Mouse (Mus musculus) forebrain, embryonic 10.5 days (tissue): ENCODE measurements around the gene Adam23. TPM values are rescaled to one million over a fixed set of nuclear protein-coding genes. Genes with fewer than 3 reads are reported as not detected.
A peak's percentile ranks its signal among the peaks of the same experiment; 100 is the strongest.

Source experiments
- DNase-seq: peaks from one replicate; pipeline ENCODE4 v3.0.0-alpha.2; 2017; ENCODE audit warnings: low spot score; ENCODE audit errors: extremely low spot score
- H3K27ac ChIP-seq: fragments of 300-500 bp; sonication (generic); 2 replicates; pipeline ENCODE4 v1.5.1; 2016; ENCODE audit warnings: mild to moderate bottlenecking
- H3K27me3 ChIP-seq: fragments of 300-500 bp; sonication (generic); 2 replicates; pipeline ENCODE4 v1.6.1; 2016; ENCODE audit warnings: mild to moderate bottlenecking; ENCODE audit not compliant: poor library complexity, severe bottlenecking
- H3K36me3 ChIP-seq: fragments of 300-500 bp; sonication (generic); replicated peaks from 2 replicates; pipeline ENCODE4 v1.6.1; 2016; ENCODE audit warnings: mild to moderate bottlenecking, moderate library complexity
- H3K4me1 ChIP-seq: fragments of 300-500 bp; sonication (generic); 2 replicates; pipeline ENCODE4 v1.6.1; 2016
- H3K4me3 ChIP-seq: fragments of 300-500 bp; sonication (generic); 2 replicates; pipeline ENCODE4 v1.5.1; 2016; ENCODE audit warnings: mild to moderate bottlenecking, moderate library complexity
- H3K9me3 ChIP-seq: fragments of 300-500 bp; sonication (generic); 2 replicates; pipeline ENCODE4 v1.6.1; 2016; ENCODE audit warnings: mild to moderate bottlenecking, moderate library complexity
- WGBS: fragments of 180-500 bp; shearing (Covaris S2); methylation state at CpG from one replicate; pipeline ENCODE4 v1.1.7; 2016; 5-methylcytosine and 5-hydroxymethylcytosine counted together
- polyA plus RNA-seq: library from polyadenylated mRNA; unstranded; fragments of >200 nt; fragmentation: Nextera tagmentation; extraction: Ambion mirVana; gene quantifications from 2 replicates; pipeline ENCODE4 v1.2.1, GENCODE M21; 2016

The Adam23 gene
- polyA plus RNA-seq, 1 experiment from 2014 or later, result 3.6 TPM

- WGBS, result 25% methylated on average over 7 of the region's 7 CpGs
- Histone ChIP-seq H3K9me3 (no peaks in the 10 kb centered on the region), H3K36me3 (no peaks in the 10 kb centered on the region), H3K27me3 (no peaks in the 10 kb centered on the region), H3K4me1 (peaks cover 24% of the 10 kb centered on the region), H3K4me3 (no peak overlapping the region), H3K27ac (peak overlapping the region; percentile 51)
- DNase-seq, result no peak
These were observed 120.8 kb downstream of the Adam23 start for GRCm38 (mm10) chr1:63566501-63566900.

GRCm38 (mm10) chr1:63567031-63567430, 121.3 kb downstream of the Adam23 start:
- peaks cover 24% of the 10 kb centered on the region for H3K4me1 ChIP-seq
- WGBS, result 70% methylated on average over 4 of the region's 4 CpGs
- no peaks in the 10 kb centered on the region for H3K36me3 ChIP-seq
- no peak overlapping the region for H3K27ac ChIP-seq
- H3K9me3 ChIP-seq, result no peaks in the 10 kb centered on the region
- no peak for DNase-seq
- no peaks in the 10 kb centered on the region for H3K27me3 ChIP-seq
- no peak overlapping the region for H3K4me3 ChIP-seq

- Histone ChIP-seq H3K9me3 (no peaks in the 10 kb centered on the region), H3K4me1 (peaks cover 41% of the 10 kb centered on the region), H3K27me3 (no peaks in the 10 kb centered on the region; the same call in 1 of the 2 replicates), H3K4me3 (no peak overlapping the region), H3K36me3 (no peaks in the 10 kb centered on the region), H3K27ac (no peak overlapping the region)
- WGBS, result 89% methylated on average over 7 of the region's 7 CpGs
- no peak for DNase-seq
These were observed 126.5 kb downstream of the Adam23 start for GRCm38 (mm10) chr1:63572229-63572628.

- Histone ChIP-seq H3K9me3 (no peaks in the 10 kb centered on the region), H3K4me3 (no peak overlapping the region), H3K36me3 (no peaks in the 10 kb centered on the region), H3K27me3 (peaks cover 3% of the 10 kb centered on the region; the same call in 1 of the 2 replicates), H3K27ac (peak overlapping the region; percentile 73), H3K4me1 (peaks cover 47% of the 10 kb centered on the region)
- 55% methylated on average over 6 of the region's 6 CpGs for WGBS
- peak; percentile 63 for DNase-seq
These were observed 127.7 kb downstream of the Adam23 start for GRCm38 (mm10) chr1:63573432-63573831.

- peaks cover 3% of the 10 kb centered on the region; the same call in 1 of the 2 replicates for H3K27me3 ChIP-seq
- WGBS, result 76% methylated on average over 12 of the region's 12 CpGs
- DNase-seq, result no peak
- H3K9me3 ChIP-seq, result no peaks in the 10 kb centered on the region
- H3K4me1 ChIP-seq, result peaks cover 47% of the 10 kb centered on the region
- H3K4me3 ChIP-seq, result no peak overlapping the region
- H3K36me3 ChIP-seq, result no peaks in the 10 kb centered on the region
- peak overlapping the region; percentile 73 for H3K27ac ChIP-seq
These were observed 128.3 kb downstream of the Adam23 start for GRCm38 (mm10) chr1:63573864-63574611.

- H3K4me1 ChIP-seq, result peaks cover 47% of the 10 kb centered on the region
- WGBS, result 18% methylated on average over 5 of the region's 5 CpGs
- no peak overlapping the region for H3K27ac ChIP-seq
- DNase-seq, result no peak
- H3K4me3 ChIP-seq, result no peak overlapping the region
- H3K9me3 ChIP-seq, result no peaks in the 10 kb centered on the region
- peaks cover 3% of the 10 kb centered on the region; the same call in 1 of the 2 replicates for H3K27me3 ChIP-seq
- no peaks in the 10 kb centered on the region for H3K36me3 ChIP-seq
These were observed 131.1 kb downstream of the Adam23 start for GRCm38 (mm10) chr1:63576803-63577202.

DNA sequence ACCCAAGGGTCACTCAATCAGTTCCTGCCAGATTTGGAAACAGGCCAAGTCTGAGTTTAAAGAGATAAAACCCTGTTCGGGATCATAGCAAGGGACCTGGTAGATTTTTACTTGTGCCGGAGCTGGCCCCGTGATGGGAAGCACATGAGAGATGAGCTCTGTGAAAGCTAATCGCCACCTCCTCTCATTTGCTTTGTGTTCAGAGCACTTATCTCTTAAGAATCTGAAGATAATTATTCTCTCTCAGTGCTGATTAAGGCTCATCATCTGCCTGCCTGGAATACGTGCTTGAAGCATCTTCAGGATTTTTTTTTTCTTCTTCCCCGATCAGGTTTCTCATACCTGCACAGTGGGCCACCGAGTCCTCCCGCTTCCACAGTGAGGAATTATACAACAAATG, 133.5 kb downstream of the Adam23 start:
- Histone ChIP-seq H3K27me3 (peaks cover 3% of the 10 kb centered on the region; the same call in 1 of the 2 replicates), H3K4me3 (no peak overlapping the region), H3K36me3 (no peaks in the 10 kb centered on the region), H3K27ac (no peak overlapping the region), H3K4me1 (peaks cover 27% of the 10 kb centered on the region), H3K9me3 (no peaks in the 10 kb centered on the region)
- DNase-seq, result no peak
- WGBS, result 95% methylated on average over 8 of the region's 8 CpGs

DNA sequence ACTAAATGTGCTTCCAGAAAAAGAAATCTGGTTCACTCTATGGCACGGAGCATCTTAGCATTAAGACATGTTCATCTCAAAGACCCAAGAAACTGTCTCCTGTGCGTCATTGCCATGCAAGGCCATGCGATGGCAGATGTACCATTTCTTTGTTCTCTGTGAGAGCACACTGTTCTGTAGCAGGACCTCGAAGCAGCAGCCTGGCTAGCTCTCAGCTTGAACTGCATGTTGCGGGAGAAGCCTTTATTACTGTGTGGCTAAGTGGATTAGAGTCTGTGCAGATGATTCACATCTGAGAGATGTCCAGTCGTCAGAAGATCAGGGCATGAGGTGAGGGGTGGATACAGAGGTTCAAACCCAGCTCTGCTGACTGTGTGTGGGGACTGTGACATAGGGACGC, 141.2 kb downstream of the Adam23 start:
- Histone ChIP-seq H3K27ac (peak overlapping the region; percentile 25; the same call in 1 of the 2 replicates), H3K4me1 (no peaks in the 10 kb centered on the region), H3K4me3 (no peak overlapping the region), H3K36me3 (no peaks in the 10 kb centered on the region), H3K27me3 (no peaks in the 10 kb centered on the region), H3K9me3 (no peaks in the 10 kb centered on the region; the same call in 1 of the 2 replicates)
- WGBS, result 81% methylated on average over 7 of the region's 7 CpGs
- no peak for DNase-seq

GRCm38 (mm10) chr1:63603870-63604500, 158.3 kb downstream of the Adam23 start:
- H3K4me3 ChIP-seq, result no peak overlapping the region
- H3K9me3 ChIP-seq, result no peaks in the 10 kb centered on the region
- WGBS, result 70% methylated on average over 3 of the region's 3 CpGs
- no peak overlapping the region for H3K27ac ChIP-seq
- no peaks in the 10 kb centered on the region for H3K27me3 ChIP-seq
- H3K4me1 ChIP-seq, result no peaks in the 10 kb centered on the region
- H3K36me3 ChIP-seq, result no peaks in the 10 kb centered on the region
- no peak for DNase-seq

DNA sequence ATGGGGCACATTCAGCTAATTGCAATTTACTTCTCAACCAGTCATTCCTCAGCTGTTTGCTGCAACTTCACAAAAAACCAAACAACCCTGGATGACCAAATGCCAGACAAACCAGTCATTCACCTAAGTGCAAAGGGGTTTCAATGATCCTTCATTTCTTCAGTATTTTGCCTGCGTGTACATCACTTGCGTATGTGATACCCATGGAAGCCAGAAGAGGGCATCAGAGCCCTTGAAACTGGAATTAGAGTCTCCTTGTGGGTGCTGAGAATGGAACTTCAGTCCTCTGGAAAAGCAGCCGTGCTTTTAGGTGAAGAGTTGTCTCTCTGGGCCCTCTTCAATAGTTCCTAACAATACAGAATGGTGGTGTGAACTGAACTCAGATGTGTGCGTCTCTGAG, 163.9 kb downstream of the Adam23 start:
- Histone ChIP-seq H3K4me3 (no peak overlapping the region), H3K9me3 (no peaks in the 10 kb centered on the region), H3K27me3 (peaks cover 11% of the 10 kb centered on the region), H3K4me1 (peaks cover 7% of the 10 kb centered on the region), H3K27ac (no peak overlapping the region), H3K36me3 (no peaks in the 10 kb centered on the region)
- WGBS, result 89% methylated on average over 4 of the region's 4 CpGs
- no peak for DNase-seq

GRCm38 (mm10) chr1:63614594-63614993, 168.9 kb downstream of the Adam23 start:
- Histone ChIP-seq H3K4me3 (peak overlapping the region; percentile 30; the same call in 1 of the 2 replicates), H3K9me3 (no peaks in the 10 kb centered on the region), H3K36me3 (no peaks in the 10 kb centered on the region), H3K27ac (no peak overlapping the region), H3K27me3 (peaks cover 11% of the 10 kb centered on the region), H3K4me1 (peaks cover 7% of the 10 kb centered on the region)
- 2% methylated on average over 11 of the region's 11 CpGs for WGBS
- DNase-seq, result peak; percentile 62

GRCm38 (mm10) chr1:63615668-63616067, 170.0 kb downstream of the Adam23 start, which contains the start of gene Gm39653:
Gene Gm39653, plus strand, starts transcription at chr1:63615968.
- H3K4me3 ChIP-seq, result no peak within 1 kb of the TSS
- peaks cover 7% of the 10 kb centered on the region for H3K4me1 ChIP-seq
- H3K27ac ChIP-seq, result no peak within 1 kb of the TSS
- peaks cover 11% of the 10 kb centered on the region for H3K27me3 ChIP-seq
- DNase-seq, result no peak
- H3K36me3 ChIP-seq, result no peaks in the 10 kb centered on the region
- H3K9me3 ChIP-seq, result no peaks in the 10 kb centered on the region
- 80% methylated on average over 3 of the region's 3 CpGs for WGBS

GRCm38 (mm10) chr1:63628211-63628610, 182.5 kb downstream of the Adam23 start:
- H3K27ac ChIP-seq, result no peak overlapping the region
- DNase-seq, result no peak

More at GRCm38 (mm10) chr1:63628211-63628610, 182.5 kb downstream of the Adam23 start:
- Histone ChIP-seq H3K9me3 (peaks cover 10% of the 10 kb centered on the region), H3K27me3 (no peaks in the 10 kb centered on the region), H3K4me1 (no peaks in the 10 kb centered on the region), H3K4me3 (no peak overlapping the region), H3K36me3 (no peaks in the 10 kb centered on the region)
- 69% methylated on average over 2 of the region's 2 CpGs for WGBS
